Mouse (Mus musculus): ENCODE measurements around the gene Bcl6b. TPM values are rescaled to one million over a fixed set of nuclear protein-coding genes. Genes with fewer than 3 reads are reported as not detected.

Gene Bcl6b
- total and polyA plus RNA-seq, 2 experiments from 2014 or later = 2.4 to 5.0 TPM

- 87% methylated on average over 4 of the region's 4 CpGs for WGBS
- H3K36me3 ChIP-seq (ENCODE audit: insufficient read depth, low read length) = no peaks in the 10 kb centered on the region
- no peak for DNase-seq (ENCODE audit: low spot score)
- no peak for ATAC-seq
- no peak overlapping the region for H3K9ac ChIP-seq (replicated peaks; ENCODE audit: low read length)
- H3K9me3 ChIP-seq (ENCODE audit: low read length) = no peaks in the 10 kb centered on the region
- H3K27ac ChIP-seq = no peak overlapping the region
- H3K27me3 ChIP-seq (ENCODE audit: insufficient read depth, low read length) = 0 out of 2 replicates have a peak, but pooled peaks cover 6% of the 10 kb centered on the region
- no peak for TF ChIP-seq CTCF (IDR thresholded peaks at IDR 0.05; ENCODE audit: low read depth)
- no peak overlapping the region for H3K4me3 ChIP-seq (ENCODE audit: low read length)
- H3K4me1 ChIP-seq (ENCODE audit: insufficient read depth, low read length) = peaks cover 12% of the 10 kb centered on the region
- H3K4me2 ChIP-seq (ENCODE audit: low read depth, low read length) = no peak overlapping the region
Observed at GRCm38 (mm10) chr11:70227661-70228245, 1.8 kb downstream of the Bcl6b start.

GRCm38 (mm10) chr11:70227126-70227525 lies 2.5 kb downstream of the Bcl6b start:
- no peak for TF ChIP-seq CTCF (IDR thresholded peaks at IDR 0.05; ENCODE audit: low read depth)
- Histone ChIP-seq H3K9ac (replicated peaks; ENCODE audit: low read length) (0 out of 2 replicates have a peak overlapping the region, but pooled peaks have one; percentile 39), H3K36me3 (ENCODE audit: insufficient read depth, low read length) (no peaks in the 10 kb centered on the region), H3K4me3 (ENCODE audit: low read length) (peak overlapping the region; percentile 29), H3K4me1 (ENCODE audit: insufficient read depth, low read length) (peaks cover 16% of the 10 kb centered on the region), H3K9me3 (ENCODE audit: low read length) (no peaks in the 10 kb centered on the region), H3K27me3 (ENCODE audit: insufficient read depth, low read length) (0 out of 2 replicates have a peak, but pooled peaks cover 6% of the 10 kb centered on the region), H3K27ac (no peak overlapping the region), H3K4me2 (ENCODE audit: low read depth, low read length) (peak overlapping the region; percentile 57)
- ATAC-seq (no peak), DNase-seq (ENCODE audit: low spot score) (peak; percentile 40)
- WGBS = 32% methylated on average over 5 of the region's 5 CpGs

- no peak for TF ChIP-seq CTCF (IDR thresholded peaks at IDR 0.05; ENCODE audit: low read depth)
- ATAC-seq (no peak), DNase-seq (ENCODE audit: low spot score) (peak; percentile 43)
- H3K36me3 ChIP-seq (ENCODE audit: insufficient read depth, low read length) = no peaks in the 10 kb centered on the region
- 9% methylated on average over 18 of the region's 18 CpGs for WGBS
- no peak overlapping the region for H3K27ac ChIP-seq
- peak overlapping the region; percentile 57 for H3K4me2 ChIP-seq (ENCODE audit: low read depth, low read length)
- H3K9ac ChIP-seq (replicated peaks; ENCODE audit: low read length) = peak overlapping the region; percentile 39
- no peaks in the 10 kb centered on the region for H3K9me3 ChIP-seq (ENCODE audit: low read length)
- peak overlapping the region; percentile 29 for H3K4me3 ChIP-seq (ENCODE audit: low read length)
- H3K27me3 ChIP-seq (ENCODE audit: insufficient read depth, low read length) = 0 out of 2 replicates have a peak, but pooled peaks cover 6% of the 10 kb centered on the region
- peaks cover 20% of the 10 kb centered on the region for H3K4me1 ChIP-seq (ENCODE audit: insufficient read depth, low read length)
Observed at GRCm38 (mm10) chr11:70226602-70226890, 3.1 kb downstream of the Bcl6b start.

GRCm38 (mm10) chr11:70225798-70226601 lies 3.6 kb downstream of the Bcl6b start:
- Histone ChIP-seq H3K4me3 (ENCODE audit: low read length) (peak overlapping the region; percentile 29), H3K9me3 (ENCODE audit: low read length) (no peaks in the 10 kb centered on the region), H3K27ac (no peak overlapping the region), H3K9ac (replicated peaks; ENCODE audit: low read length) (peak overlapping the region; percentile 39), H3K4me2 (ENCODE audit: low read depth, low read length) (peak overlapping the region; percentile 57), H3K36me3 (ENCODE audit: insufficient read depth, low read length) (no peaks in the 10 kb centered on the region), H3K27me3 (ENCODE audit: insufficient read depth, low read length) (0 out of 2 replicates have a peak, but pooled peaks cover 6% of the 10 kb centered on the region), H3K4me1 (ENCODE audit: insufficient read depth, low read length) (peaks cover 20% of the 10 kb centered on the region)
- ATAC-seq (peak; percentile 27; the same call in 1 of the 2 replicates), DNase-seq (ENCODE audit: low spot score) (peak; percentile 32)
- whole genome bisulfite sequencing = 27% methylated on average over 27 of the region's 27 CpGs
- TF ChIP-seq CTCF (IDR thresholded peaks at IDR 0.05; ENCODE audit: low read depth) = peak; percentile 22; the same call in 1 of the 2 replicates

- ATAC-seq = no peak
Observed at GRCm38 (mm10) chr11:70223724-70224123, 5.9 kb downstream of the Bcl6b start.

GRCm38 (mm10) chr11:70221603-70222500 lies 7.7 kb downstream of the Bcl6b start:
- Histone ChIP-seq H3K4me1 (ENCODE audit: insufficient read depth, low read length) (peaks cover 29% of the 10 kb centered on the region), H3K9me3 (ENCODE audit: low read length) (no peaks in the 10 kb centered on the region), H3K36me3 (ENCODE audit: insufficient read depth, low read length) (peaks cover 3% of the 10 kb centered on the region; the same call in 1 of the 2 replicates), H3K27me3 (ENCODE audit: insufficient read depth, low read length) (no peaks in the 10 kb centered on the region), H3K4me2 (ENCODE audit: low read depth, low read length) (peak overlapping the region; percentile 67), H3K27ac (peak overlapping the region; percentile 82), H3K4me3 (ENCODE audit: low read length) (peak overlapping the region; percentile 54), H3K9ac (replicated peaks; ENCODE audit: low read length) (peak overlapping the region; percentile 68)
- no peak for ATAC-seq
- TF ChIP-seq CTCF (IDR thresholded peaks at IDR 0.05; ENCODE audit: low read depth) = no peak
- 9% methylated on average over 14 of the region's 14 CpGs for WGBS
- peak; percentile 4 for DNase-seq (ENCODE audit: low spot score)

More at GRCm38 (mm10) chr11:70223724-70224123, 5.9 kb downstream of the Bcl6b start:
- Histone ChIP-seq H3K9me3 (ENCODE audit: low read length) (no peaks in the 10 kb centered on the region), H3K36me3 (ENCODE audit: insufficient read depth, low read length) (no peaks in the 10 kb centered on the region), H3K4me3 (ENCODE audit: low read length) (no peak overlapping the region), H3K27me3 (ENCODE audit: insufficient read depth, low read length) (no peaks in the 10 kb centered on the region), H3K4me1 (ENCODE audit: insufficient read depth, low read length) (peaks cover 31% of the 10 kb centered on the region), H3K9ac (replicated peaks; ENCODE audit: low read length) (no peak overlapping the region), H3K4me2 (ENCODE audit: low read depth, low read length) (no peak overlapping the region), H3K27ac (peak overlapping the region; percentile 32; the same call in 1 of the 2 replicates)
- 86% methylated on average over 9 of the region's 9 CpGs for WGBS
- DNase-seq (ENCODE audit: low spot score) = no peak
- no peak for TF ChIP-seq CTCF (IDR thresholded peaks at IDR 0.05; ENCODE audit: low read depth)

All from hindbrain, postnatal 0 days (tissue).